Mouse (Mus musculus): Measurements from ENCODE around the gene Wbp2. TPM values are rescaled to one million over a fixed set of nuclear protein-coding genes. Genes with fewer than 3 reads are reported as not detected.
A peak's percentile ranks its signal among the peaks of the same experiment; 100 is the strongest.

Gene Wbp2
- polyA plus RNA-seq, 1 experiment from 2014 or later = 153 TPM

- H3K9me3 ChIP-seq = no peaks in the 10 kb centered on the region
- peak within 1 kb of the TSS; percentile 100 for H3K27ac ChIP-seq (replicated peaks)
- 0 out of 2 replicates have a peak, but pooled peaks cover 6% of the 10 kb centered on the region for H3K36me3 ChIP-seq
- H3K9ac ChIP-seq = peak within 1 kb of the TSS; percentile 93
- H3K4me2 ChIP-seq = peak within 1 kb of the TSS; percentile 81
- under 1% methylated on average over 53 of the region's 67 CpGs for WGBS
- peak; percentile 95 for ATAC-seq (ENCODE audit: low read depth)
- peaks cover 28% of the 10 kb centered on the region for H3K4me1 ChIP-seq (replicated peaks)
- H3K4me3 ChIP-seq = peak within 1 kb of the TSS; percentile 70
- no peaks in the 10 kb centered on the region for H3K27me3 ChIP-seq
These were observed 56.5 kb downstream of the Wbp2 start, which contains the start of gene Unk for GRCm38 (mm10) chr11:116030088-116030897. Gene Unk, plus strand, starts transcription at chr11:116030322.

GRCm38 (mm10) chr11:116029086-116029865 lies 57.5 kb downstream of the Wbp2 start:
- H3K4me2 ChIP-seq = peak overlapping the region; percentile 81
- 0 out of 2 replicates have a peak overlapping the region, but pooled peaks have one; percentile 49 for H3K27ac ChIP-seq (replicated peaks)
- H3K9me3 ChIP-seq = no peaks in the 10 kb centered on the region
- no peaks in the 10 kb centered on the region for H3K27me3 ChIP-seq
- H3K36me3 ChIP-seq = no peaks in the 10 kb centered on the region
- H3K4me1 ChIP-seq (replicated peaks) = peaks cover 28% of the 10 kb centered on the region
- H3K4me3 ChIP-seq = peak overlapping the region; percentile 70
- WGBS = 79% methylated on average over 6 of the region's 6 CpGs
- peak overlapping the region; percentile 68 for H3K9ac ChIP-seq
- no peak for ATAC-seq (ENCODE audit: low read depth)

Other genes starting within 250 kb of the Wbp2 start
- 0.10 TPM in 1 of 2 replicates, not detected in the other for gene Myo15b, start 228.6 kb downstream of the Wbp2 start, polyA plus RNA-seq (2015; fragmentation: Nextera tagmentation; extraction: Ambion mirVana)
- gene Smim5, start 187.0 kb downstream of the Wbp2 start, polyA plus RNA-seq (2015; fragmentation: Nextera tagmentation; extraction: Ambion mirVana) = 0.85 and 1.7 TPM in 2 replicates
- gene Smim6, start 175.0 kb downstream of the Wbp2 start, polyA plus RNA-seq (2015; fragmentation: Nextera tagmentation; extraction: Ambion mirVana) = 0.94 and 1.2 TPM in 2 replicates
- 57.7 and 59.4 TPM in 2 replicates for gene Sap30bp, start 153.7 kb downstream of the Wbp2 start, polyA plus RNA-seq (2015; fragmentation: Nextera tagmentation; extraction: Ambion mirVana)
- gene Recql5, start 153.5 kb downstream of the Wbp2 start, polyA plus RNA-seq (2015; fragmentation: Nextera tagmentation; extraction: Ambion mirVana) = 22.5 and 23.5 TPM in 2 replicates
- gene Itgb4, start 112.3 kb downstream of the Wbp2 start, polyA plus RNA-seq (2015; fragmentation: Nextera tagmentation; extraction: Ambion mirVana) = 1.9 and 2.7 TPM in 2 replicates
- 73.9 and 74.4 TPM in 2 replicates for gene Galk1, start 74.3 kb downstream of the Wbp2 start, polyA plus RNA-seq (2015; fragmentation: Nextera tagmentation; extraction: Ambion mirVana)
- 2,165 and 2,421 TPM in 2 replicates for gene H3f3b, start 59.0 kb downstream of the Wbp2 start, polyA plus RNA-seq (2015; fragmentation: Nextera tagmentation; extraction: Ambion mirVana)
- 32.4 and 33.1 TPM in 2 replicates for gene Unk, start 56.7 kb downstream of the Wbp2 start, polyA plus RNA-seq (2015; fragmentation: Nextera tagmentation; extraction: Ambion mirVana)
- gene Unc13d, start 9.0 kb downstream of the Wbp2 start, polyA plus RNA-seq (2015; fragmentation: Nextera tagmentation; extraction: Ambion mirVana) = 0.70 and 1.3 TPM in 2 replicates
- gene Trim47, start 40.2 kb upstream of the Wbp2 start, polyA plus RNA-seq (2015; fragmentation: Nextera tagmentation; extraction: Ambion mirVana) = 4.3 and 5.5 TPM in 2 replicates
- 2.7 and 3.7 TPM in 2 replicates for gene Trim65, start 44.1 kb upstream of the Wbp2 start, polyA plus RNA-seq (2015; fragmentation: Nextera tagmentation; extraction: Ambion mirVana)
- 69.1 and 78.3 TPM in 2 replicates for gene Mrpl38, start 51.9 kb upstream of the Wbp2 start, polyA plus RNA-seq (2015; fragmentation: Nextera tagmentation; extraction: Ambion mirVana)
- gene Fbf1, start 81.2 kb upstream of the Wbp2 start, polyA plus RNA-seq (2015; fragmentation: Nextera tagmentation; extraction: Ambion mirVana) = 52.5 and 58.5 TPM in 2 replicates
- gene Ten1, start 111.9 kb upstream of the Wbp2 start, polyA plus RNA-seq (2015; fragmentation: Nextera tagmentation; extraction: Ambion mirVana) = 75.2 and 83.0 TPM in 2 replicates
- 53.5 and 55.9 TPM in 2 replicates for gene Acox1, start 112.0 kb upstream of the Wbp2 start, polyA plus RNA-seq (2015; fragmentation: Nextera tagmentation; extraction: Ambion mirVana)
- 0.59 and 0.73 TPM in 2 replicates for gene Evpl, start 151.1 kb upstream of the Wbp2 start, polyA plus RNA-seq (2015; fragmentation: Nextera tagmentation; extraction: Ambion mirVana)
- 64.0 and 64.4 TPM in 2 replicates for gene Srp68, start 187.2 kb upstream of the Wbp2 start, polyA plus RNA-seq (2015; fragmentation: Nextera tagmentation; extraction: Ambion mirVana)
- gene Galr2, start 193.9 kb upstream of the Wbp2 start, polyA plus RNA-seq (2015; fragmentation: Nextera tagmentation; extraction: Ambion mirVana) = 1.1 and 1.2 TPM in 2 replicates
- 81.5 and 88.7 TPM in 2 replicates for gene Exoc7, start 220.2 kb upstream of the Wbp2 start, polyA plus RNA-seq (2015; fragmentation: Nextera tagmentation; extraction: Ambion mirVana)
- gene Foxj1, start 248.4 kb upstream of the Wbp2 start, polyA plus RNA-seq (2015; fragmentation: Nextera tagmentation; extraction: Ambion mirVana) = 7.8 and 8.1 TPM in 2 replicates

Data from neural tube, embryonic 13.5 days (tissue).